Mouse (Mus musculus) kidney, embryonic 16.5 days (tissue): ENCODE results near the gene Rps28. TPM values are rescaled to one million over a fixed set of nuclear protein-coding genes. Genes with fewer than 3 reads are reported as not detected.

Source experiments
- ATAC-seq: fragments of 200-750 bp; cut with Nextera tagmentation; 2 replicates; pipeline ENCODE4 v1.8.0; 2017; ENCODE audit warnings: moderate TSS enrichment; ENCODE audit not compliant: low FRiP score, low TSS enrichment
- H3K27ac ChIP-seq: fragments of 300-500 bp; sonication (generic); 2 replicates; pipeline ENCODE4 v1.5.1; 2014; ENCODE audit warnings: low read length
- H3K27me3 ChIP-seq: fragments of 300-500 bp; sonication (generic); 2 replicates; pipeline ENCODE4 v1.6.1; 2014; ENCODE audit warnings: low read length, control low read depth, mixed read lengths; ENCODE audit not compliant: insufficient read depth
- H3K36me3 ChIP-seq: fragments of 300-500 bp; sonication (generic); 2 replicates; pipeline ENCODE4 v1.6.1; 2014; ENCODE audit warnings: low read length, control low read depth, mixed read lengths; ENCODE audit not compliant: insufficient read depth
- H3K4me1 ChIP-seq: fragments of 300-500 bp; sonication (generic); 2 replicates; pipeline ENCODE4 v1.6.1; 2014; ENCODE audit warnings: low read length, control low read depth, mixed read lengths; ENCODE audit not compliant: insufficient read depth
- H3K4me2 ChIP-seq: fragments of 300-500 bp; sonication (generic); replicated peaks from 2 replicates; pipeline ENCODE4 v1.6.1; 2014; ENCODE audit warnings: low read depth, low read length
- H3K4me3 ChIP-seq: fragments of 300-500 bp; sonication (generic); 2 replicates; pipeline ENCODE4 v1.5.1; 2014; ENCODE audit warnings: mild to moderate bottlenecking, low read length
- H3K9ac ChIP-seq: fragments of 300-500 bp; sonication (generic); replicated peaks from 2 replicates; pipeline ENCODE4 v1.6.1; 2014; ENCODE audit warnings: low read length
- H3K9me3 ChIP-seq: fragments of 300-500 bp; sonication (generic); 2 replicates; pipeline ENCODE4 v1.6.1; 2016; ENCODE audit warnings: low read length, control low read depth
- WGBS: fragments of 180-500 bp; shearing (Covaris S2); extraction: QIAGEN DNeasy Blood & Tissue Kit; methylation state at CpG from one replicate; pipeline ENCODE4 v1.1.7; 2014; 5-methylcytosine and 5-hydroxymethylcytosine counted together
- polyA plus RNA-seq: library from polyadenylated mRNA; unstranded; fragments of >200 nt; fragmentation: Nextera tagmentation; extraction: Ambion mirVana; gene quantifications from 2 replicates; pipeline ENCODE4 v1.2.1, GENCODE M21; 2015

Gene Rps28
- polyA plus RNA-seq, 1 experiment from 2014 or later, result 818 TPM

GRCm38 (mm10) chr17:33798306-33798705 is 26.1 kb downstream of the Rps28 start:
- 41% methylated on average over 3 of the region's 3 CpGs for WGBS
- H3K27ac ChIP-seq, result no peak overlapping the region
- H3K4me2 ChIP-seq, result no peak overlapping the region
- no peaks in the 10 kb centered on the region for H3K4me1 ChIP-seq
- no peak for ATAC-seq
- no peaks in the 10 kb centered on the region for H3K9me3 ChIP-seq
- no peaks in the 10 kb centered on the region for H3K36me3 ChIP-seq
- H3K27me3 ChIP-seq, result no peaks in the 10 kb centered on the region
- H3K9ac ChIP-seq, result no peak overlapping the region
- H3K4me3 ChIP-seq, result no peak overlapping the region

- 53% methylated on average over 4 of the region's 4 CpGs for WGBS
- no peak overlapping the region for H3K27ac ChIP-seq
These were observed 35.6 kb downstream of the Rps28 start for GRCm38 (mm10) chr17:33788732-33789131.

GRCm38 (mm10) chr17:33786375-33786774 is 38.0 kb downstream of the Rps28 start:
- Histone ChIP-seq H3K4me1 (peaks cover 8% of the 10 kb centered on the region), H3K9me3 (no peaks in the 10 kb centered on the region), H3K4me3 (no peak overlapping the region), H3K27me3 (no peaks in the 10 kb centered on the region), H3K4me2 (no peak overlapping the region), H3K36me3 (no peaks in the 10 kb centered on the region), H3K27ac (no peak overlapping the region), H3K9ac (no peak overlapping the region)
- no peak for ATAC-seq
- WGBS, result 83% methylated on average over 18 of the region's 18 CpGs

More at GRCm38 (mm10) chr17:33788732-33789131, 35.6 kb downstream of the Rps28 start:
- ATAC-seq, result no peak
- Histone ChIP-seq H3K9me3 (no peaks in the 10 kb centered on the region), H3K36me3 (no peaks in the 10 kb centered on the region), H3K4me2 (no peak overlapping the region), H3K27me3 (no peaks in the 10 kb centered on the region), H3K9ac (no peak overlapping the region), H3K4me1 (no peaks in the 10 kb centered on the region), H3K4me3 (no peak overlapping the region)

- no peak for ATAC-seq
- Histone ChIP-seq H3K36me3 (no peaks in the 10 kb centered on the region), H3K4me1 (peaks cover 17% of the 10 kb centered on the region), H3K9ac (no peak overlapping the region), H3K27ac (no peak overlapping the region), H3K4me2 (no peak overlapping the region), H3K9me3 (no peaks in the 10 kb centered on the region), H3K4me3 (no peak overlapping the region), H3K27me3 (no peaks in the 10 kb centered on the region)
- 89% methylated on average over 2 of the region's 2 CpGs for WGBS
These were observed 39.4 kb downstream of the Rps28 start for GRCm38 (mm10) chr17:33784939-33785338.

GRCm38 (mm10) chr17:33783408-33783807 is 41.0 kb downstream of the Rps28 start:
- H3K4me1 ChIP-seq, result peaks cover 31% of the 10 kb centered on the region
- no peaks in the 10 kb centered on the region for H3K36me3 ChIP-seq
- no peak for ATAC-seq
- peak overlapping the region; percentile 12; the same call in 1 of the 2 replicates for H3K27ac ChIP-seq
- no peaks in the 10 kb centered on the region for H3K9me3 ChIP-seq
- H3K27me3 ChIP-seq, result no peaks in the 10 kb centered on the region
- no peak overlapping the region for H3K4me2 ChIP-seq
- H3K9ac ChIP-seq, result no peak overlapping the region
- H3K4me3 ChIP-seq, result no peak overlapping the region

- Histone ChIP-seq H3K36me3 (peaks cover 7% of the 10 kb centered on the region; the same call in 1 of the 2 replicates), H3K27ac (peak overlapping the region; percentile 82), H3K4me2 (peak overlapping the region; percentile 91), H3K4me3 (peak overlapping the region; percentile 51), H3K27me3 (no peaks in the 10 kb centered on the region), H3K9ac (peak overlapping the region; percentile 65; the same call in 1 of the 2 replicates), H3K4me1 (peaks cover 31% of the 10 kb centered on the region), H3K9me3 (no peaks in the 10 kb centered on the region)
- WGBS, result 35% methylated on average over 4 of the region's 4 CpGs
- no peak for ATAC-seq
These were observed 42.3 kb downstream of the Rps28 start for GRCm38 (mm10) chr17:33782067-33782466.

GRCm38 (mm10) chr17:33781124-33781977 is 43.0 kb downstream of the Rps28 start, which contains the start of gene Angptl4:
Gene Angptl4 (minus strand): TSS chr17:33781830.
- Histone ChIP-seq H3K9ac (peak within 1 kb of the TSS; percentile 65), H3K36me3 (peaks cover 11% of the 10 kb centered on the region; the same call in 1 of the 2 replicates), H3K4me1 (peaks cover 31% of the 10 kb centered on the region), H3K9me3 (no peaks in the 10 kb centered on the region), H3K27me3 (no peaks in the 10 kb centered on the region), H3K4me2 (peak within 1 kb of the TSS; percentile 91), H3K27ac (peak within 1 kb of the TSS; percentile 82), H3K4me3 (peak within 1 kb of the TSS; percentile 51)
- under 1% methylated on average over 50 of the region's 50 CpGs for WGBS
- peak; percentile 85 for ATAC-seq

GRCm38 (mm10) chr17:33780431-33780830 is 43.9 kb downstream of the Rps28 start:
- H3K9ac ChIP-seq, result peak overlapping the region; percentile 65; the same call in 1 of the 2 replicates
- peaks cover 17% of the 10 kb centered on the region; the same call in 1 of the 2 replicates for H3K36me3 ChIP-seq
- no peaks in the 10 kb centered on the region for H3K27me3 ChIP-seq
- H3K27ac ChIP-seq, result peak overlapping the region; percentile 82
- no peak for ATAC-seq
- H3K4me1 ChIP-seq, result peaks cover 31% of the 10 kb centered on the region
- 76% methylated on average over 5 of the region's 5 CpGs for WGBS
- H3K4me3 ChIP-seq, result peak overlapping the region; percentile 51
- peak overlapping the region; percentile 91 for H3K4me2 ChIP-seq
- H3K9me3 ChIP-seq, result no peaks in the 10 kb centered on the region

- H3K4me2 ChIP-seq, result peak overlapping the region; percentile 91
- peak overlapping the region; percentile 51 for H3K4me3 ChIP-seq
- H3K27me3 ChIP-seq, result no peaks in the 10 kb centered on the region
- no peak overlapping the region for H3K9ac ChIP-seq
- WGBS, result 79% methylated on average over 5 of the region's 5 CpGs
- ATAC-seq, result 0 out of 2 replicates have a peak, but pooled peaks have one; percentile 8
- peak overlapping the region; percentile 82 for H3K27ac ChIP-seq
- H3K4me1 ChIP-seq, result peaks cover 31% of the 10 kb centered on the region
- H3K36me3 ChIP-seq, result peaks cover 22% of the 10 kb centered on the region; the same call in 1 of the 2 replicates
- no peaks in the 10 kb centered on the region for H3K9me3 ChIP-seq
These were observed 44.4 kb downstream of the Rps28 start for GRCm38 (mm10) chr17:33779967-33780295.
